Mouse (Mus musculus) C2C12 (cell line): ENCODE results near the gene Timp2.

Source experiments
- CTCF ChIP-seq: IDR thresholded peaks from one replicate; pipeline ENCODE4 v1.5.1; 2011; ENCODE audit not compliant: control insufficient read depth, insufficient read depth, insufficient read length
- FOSL1 ChIP-seq: IDR thresholded peaks from one replicate; pipeline ENCODE4 v1.8.0; 2011; ENCODE audit warnings: mild to moderate bottlenecking, low read length; ENCODE audit not compliant: poor library complexity, insufficient read depth, severe bottlenecking
- MAX ChIP-seq: IDR thresholded peaks from one replicate; pipeline ENCODE4 v1.6.1; 2011; ENCODE audit warnings: mild to moderate bottlenecking, control low read depth
- MYOG ChIP-seq: IDR thresholded peaks from one replicate; pipeline ENCODE4 v1.6.1; 2011; ENCODE audit not compliant: control insufficient read depth, insufficient read length; ENCODE audit errors: extremely low read depth
- USF1 ChIP-seq: IDR thresholded peaks from one replicate; pipeline ENCODE4 v1.6.1; 2011; ENCODE audit warnings: low read depth, mild to moderate bottlenecking, control low read depth, moderate library complexity

GRCm38 (mm10) chr11:118312132-118312723 is 43.3 kb downstream of the Timp2 start:
- TF ChIP-seq CTCF: no peak
- TF ChIP-seq USF1: no peak
- no peak for TF ChIP-seq FOSL1
- TF ChIP-seq MYOG: no peak
- TF ChIP-seq MAX: no peak
